Mouse (Mus musculus) frontal cortex, adult (tissue): ENCODE data around the gene Hddc2.

Experiments used
- ATAC-seq: cut with Nextera tagmentation; 2 replicates; pipeline ENCODE4 v1.9.2; 2017; ENCODE audit warnings: mild to moderate bottlenecking, moderate library complexity, mixed read lengths; ENCODE audit not compliant: low TSS enrichment

The Hddc2 gene

DNA sequence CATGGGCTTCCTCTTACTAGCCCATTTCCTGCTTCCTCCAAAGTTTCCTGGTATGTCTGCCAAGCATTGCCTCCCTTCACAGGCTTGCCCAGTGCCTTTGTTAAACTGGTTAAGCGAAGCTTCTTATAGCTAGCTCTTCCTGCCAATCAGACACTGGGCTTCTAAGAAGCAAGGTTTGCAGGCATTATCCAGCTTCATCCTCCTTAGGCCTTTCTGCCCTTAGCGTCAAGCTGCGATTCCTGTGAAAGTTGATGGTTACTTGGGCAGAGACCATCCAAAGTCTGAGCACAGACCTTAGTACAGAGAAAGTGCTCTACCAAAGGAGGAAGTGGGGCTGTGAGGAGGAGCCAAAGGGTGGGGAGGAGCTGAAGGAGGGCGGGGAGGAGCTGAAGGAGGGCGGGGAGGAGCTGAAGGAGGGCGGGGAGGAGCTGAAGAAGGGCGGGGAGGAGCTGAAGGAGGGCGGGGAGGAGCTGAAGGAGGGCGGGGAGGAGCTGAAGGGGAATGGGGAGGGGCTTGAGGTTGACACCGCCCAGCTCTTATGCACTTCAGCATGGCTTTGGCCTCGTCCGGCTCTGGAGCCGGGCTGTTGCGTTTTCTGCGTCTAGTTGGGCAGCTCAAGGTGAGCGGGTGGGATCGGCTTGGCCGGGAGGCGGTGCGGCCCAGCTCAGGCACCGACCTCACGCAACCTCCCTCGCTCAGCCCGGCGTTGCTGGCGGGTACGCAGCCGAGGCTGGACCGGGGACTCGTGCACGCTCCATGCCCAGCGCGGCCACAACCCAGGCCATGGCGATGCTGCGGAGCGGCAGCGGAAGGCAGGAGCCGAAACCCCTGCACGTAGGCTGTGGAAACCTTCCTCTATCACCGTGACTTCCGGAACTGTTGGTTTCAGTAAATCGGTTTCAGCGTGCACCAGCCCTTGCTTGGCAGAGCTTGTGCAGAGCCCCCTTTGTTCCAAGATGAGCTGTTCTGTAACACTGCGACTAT, at the start of gene Hddc2:
Hddc2 (plus strand) TSS at position 519 of the 984 bp plus-strand sequence.
- ATAC-seq: peak; percentile 94

DNA sequence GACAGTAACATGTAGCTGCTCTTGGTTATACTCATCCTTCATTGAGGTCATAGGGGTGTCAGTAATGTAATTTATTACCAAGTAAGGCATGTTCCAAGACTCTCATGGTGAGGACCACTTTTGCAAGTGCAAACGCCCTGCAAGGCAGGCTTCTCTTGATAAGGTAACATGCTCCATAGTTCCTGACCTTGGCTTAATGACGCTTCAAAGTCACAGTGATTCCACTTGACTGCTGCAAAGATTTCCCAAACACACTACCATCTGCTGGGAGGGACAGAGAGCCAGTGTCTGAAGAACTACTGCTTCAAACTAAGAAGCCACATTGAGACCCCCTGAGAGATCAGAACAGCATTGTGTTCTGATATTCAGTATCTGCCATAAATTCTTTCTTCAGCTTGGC, 40.4 kb upstream of the Hddc2 start:
- ATAC-seq: no peak

- ATAC-seq: no peak
These were observed 40.0 kb upstream of the Hddc2 start for GRCm38 (mm10) chr10:31273171-31273570.

- ATAC-seq: no peak
These were observed 25.4 kb upstream of the Hddc2 start for GRCm38 (mm10) chr10:31287787-31288186.

GRCm38 (mm10) chr10:31288697-31289390, 24.3 kb upstream of the Hddc2 start:
- peak; percentile 62 for ATAC-seq

- ATAC-seq: no peak
These were observed 17.5 kb upstream of the Hddc2 start for GRCm38 (mm10) chr10:31295705-31296104.

GRCm38 (mm10) chr10:31296458-31296857, 16.7 kb upstream of the Hddc2 start:
- ATAC-seq: no peak

DNA sequence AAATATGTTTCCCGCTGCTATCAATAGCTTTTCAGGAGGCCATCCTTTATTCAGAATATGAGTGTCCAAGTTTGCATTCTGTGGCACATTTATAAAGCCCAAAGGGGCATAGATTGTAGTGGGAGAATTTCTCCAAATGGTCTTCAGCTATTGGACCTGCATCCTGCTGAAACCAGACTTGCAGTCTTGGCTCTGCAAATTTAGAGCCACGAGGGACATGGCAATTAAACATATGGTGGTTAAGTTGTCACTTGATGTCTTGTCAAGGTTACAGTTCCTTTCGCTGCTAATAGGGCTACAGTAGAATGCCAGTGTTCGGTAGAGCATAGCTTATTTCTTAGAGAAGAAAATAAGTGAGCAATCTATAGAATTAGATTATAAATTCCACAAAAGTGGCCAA, 16.1 kb upstream of the Hddc2 start:
- ATAC-seq: no peak

- ATAC-seq: no peak
These were observed 14.9 kb upstream of the Hddc2 start for GRCm38 (mm10) chr10:31298263-31298662.

GRCm38 (mm10) chr10:31298921-31299574, 14.1 kb upstream of the Hddc2 start:
- ATAC-seq: peak; percentile 72

- ATAC-seq: no peak
These were observed 12.9 kb upstream of the Hddc2 start for GRCm38 (mm10) chr10:31300292-31300691.

DNA sequence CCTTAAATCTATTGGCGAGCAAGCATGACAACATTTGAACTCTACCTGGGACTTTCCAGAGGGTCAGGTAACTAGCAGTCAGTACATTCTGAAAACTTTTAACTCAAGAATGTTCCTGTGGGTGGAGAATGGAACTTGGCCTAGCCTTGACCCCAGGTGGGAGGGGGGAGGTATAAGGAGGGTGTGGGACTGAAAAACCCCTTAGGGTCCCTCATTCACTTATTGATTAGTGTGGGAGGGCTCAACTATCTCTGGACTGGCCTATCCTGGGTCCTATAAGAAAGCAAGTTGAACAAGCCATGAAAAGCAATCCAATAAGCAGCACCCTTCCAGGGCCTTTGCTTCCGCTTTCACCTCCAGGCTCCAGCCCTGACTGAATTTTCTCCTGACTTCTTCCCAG, 9.7 kb upstream of the Hddc2 start:
- ATAC-seq: no peak

GRCm38 (mm10) chr10:31307024-31307598, 6.1 kb upstream of the Hddc2 start:
- ATAC-seq: no peak

DNA sequence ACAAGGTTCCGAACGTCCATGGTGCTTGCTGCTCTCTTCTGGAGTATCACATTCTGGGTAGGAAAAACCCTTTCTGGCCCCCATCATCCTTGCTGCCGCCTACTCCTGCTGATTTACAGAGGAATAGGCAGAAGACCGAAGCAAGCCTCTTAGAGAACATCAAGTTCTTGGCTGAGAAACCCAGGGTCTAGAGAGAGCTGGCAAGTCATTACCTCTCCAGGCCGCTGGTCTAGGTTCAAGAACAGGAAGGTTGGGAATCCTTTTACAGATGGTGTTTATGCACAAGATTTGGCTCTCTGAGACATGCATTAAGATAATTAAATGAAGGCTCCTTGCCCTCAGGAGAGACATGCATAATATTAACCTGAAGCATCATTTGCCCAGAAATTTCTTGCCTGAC, 5.3 kb downstream of the Hddc2 start:
- no peak for ATAC-seq

DNA sequence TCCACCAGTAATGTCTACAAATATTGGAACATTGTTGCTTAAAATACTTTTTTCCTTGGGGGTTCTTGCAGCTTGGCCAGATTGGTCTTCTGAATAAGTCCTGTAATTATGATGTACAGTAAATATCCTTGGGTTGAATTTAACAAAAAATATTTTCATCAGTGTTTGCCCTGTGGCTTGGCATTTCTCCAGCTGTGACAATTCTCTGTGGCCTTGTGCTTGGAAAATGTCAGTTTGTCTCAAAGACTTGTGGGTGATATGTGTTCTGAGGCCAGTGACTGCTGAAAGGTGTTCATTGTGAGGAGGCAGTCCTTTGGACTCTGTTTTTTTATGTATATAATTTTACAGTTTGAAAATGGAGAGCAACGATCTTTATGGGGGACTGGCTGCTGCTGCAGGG, 16.3 kb downstream of the Hddc2 start:
- ATAC-seq: no peak

DNA sequence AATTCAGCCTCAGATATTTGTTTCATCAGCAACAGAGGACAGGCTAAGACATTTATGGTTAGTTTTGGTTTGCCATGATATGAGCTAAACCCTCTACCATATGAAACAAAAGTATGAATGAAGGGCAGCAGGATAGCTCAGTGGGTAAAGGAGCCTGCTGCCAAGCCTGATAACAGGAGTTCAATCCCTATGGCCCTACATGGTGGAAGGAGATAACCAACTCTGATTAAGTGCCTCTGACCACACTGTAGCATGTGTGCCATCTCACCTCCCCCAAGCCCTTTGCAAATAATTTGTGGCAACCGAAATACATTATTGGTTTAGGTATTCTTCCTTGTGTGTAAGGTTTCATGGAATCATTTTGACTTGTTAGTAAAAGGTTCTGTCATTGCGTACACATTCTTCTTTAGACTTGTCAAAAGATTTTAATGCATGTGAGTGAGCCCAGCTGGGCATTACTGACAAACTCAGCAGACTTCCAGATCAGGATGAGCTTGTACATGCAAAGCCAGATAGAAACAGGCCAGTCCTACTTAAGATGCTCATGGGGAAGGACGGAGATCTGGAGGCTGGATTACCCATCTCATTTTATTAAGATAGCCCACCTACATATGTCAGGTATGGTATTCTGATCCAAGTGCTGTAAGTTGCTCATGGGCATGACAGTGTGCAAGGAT, 17.2 kb downstream of the Hddc2 start:
- ATAC-seq: no peak

GRCm38 (mm10) chr10:31331225-31331775, 18.1 kb downstream of the Hddc2 start:
- no peak for ATAC-seq

DNA sequence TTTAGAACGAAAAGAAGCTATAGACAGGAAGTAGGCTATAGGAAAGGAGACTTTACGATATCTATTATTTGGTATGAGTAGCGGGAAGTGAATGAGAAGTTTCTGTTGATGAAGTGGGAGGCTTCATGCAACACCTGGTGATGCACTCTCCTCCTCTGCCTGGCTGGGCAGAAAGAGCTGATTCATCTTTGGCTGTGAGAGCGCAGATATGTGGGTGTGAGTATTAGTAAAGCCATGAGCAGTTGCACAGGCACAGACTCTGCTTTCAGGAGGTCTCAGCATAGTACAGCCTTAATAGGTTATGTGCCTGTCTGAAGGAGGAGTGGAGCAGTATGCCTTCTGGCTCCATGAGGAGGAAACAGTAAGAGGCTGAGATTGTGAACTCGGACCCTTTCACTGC, 23.2 kb downstream of the Hddc2 start:
- ATAC-seq: peak; percentile 80

- ATAC-seq: no peak
These were observed 33.2 kb downstream of the Hddc2 start for GRCm38 (mm10) chr10:31346401-31346800.

DNA sequence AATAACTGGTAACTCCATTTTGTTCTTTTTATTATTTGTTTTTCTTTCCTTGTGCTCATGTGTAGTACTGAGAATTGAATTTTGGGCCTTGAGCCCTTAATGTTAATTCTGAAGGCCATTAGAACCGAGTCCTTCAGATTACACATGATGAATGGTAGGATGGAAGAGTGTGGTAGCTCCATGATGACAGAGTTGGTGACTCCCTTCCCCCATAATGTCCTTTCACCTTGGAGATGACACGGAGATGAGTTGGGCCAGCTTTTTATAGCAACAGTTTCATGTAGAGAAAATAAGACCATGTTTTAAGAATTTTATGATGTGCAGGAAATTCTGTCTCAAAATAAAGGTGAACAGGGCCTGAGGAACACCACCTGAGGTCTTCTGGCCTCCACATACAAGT, 37.9 kb downstream of the Hddc2 start:
- no peak for ATAC-seq

DNA sequence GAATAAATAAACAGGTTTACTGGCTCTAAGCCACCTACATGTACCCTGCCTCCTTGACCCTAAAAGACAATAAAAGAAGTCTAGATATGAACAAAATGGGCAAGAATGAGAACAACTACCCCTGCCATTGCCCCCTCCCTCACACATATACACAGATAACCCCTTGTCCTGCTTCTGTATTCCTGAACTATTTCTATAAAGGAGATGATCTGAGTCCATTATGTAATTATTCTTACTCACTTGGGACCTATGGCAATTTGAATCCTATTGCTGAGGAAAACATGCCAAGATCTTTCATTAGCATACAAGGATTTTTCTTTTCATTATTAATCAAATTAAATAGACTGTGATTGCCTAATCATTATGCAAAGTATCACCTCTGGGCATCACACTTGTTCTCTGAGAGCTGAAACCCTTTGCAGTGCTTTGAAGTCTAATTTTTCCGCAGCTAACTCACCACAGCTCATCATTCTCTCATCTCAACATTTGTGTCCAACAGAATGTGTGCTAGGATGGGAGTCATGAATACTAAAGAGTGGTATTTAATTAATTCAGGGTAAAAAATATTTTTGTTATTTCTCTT, 39.8 kb downstream of the Hddc2 start:
- ATAC-seq: no peak
